ENCODE assay signal across 8 mouse cellular contexts in the genomic region with DNA sequence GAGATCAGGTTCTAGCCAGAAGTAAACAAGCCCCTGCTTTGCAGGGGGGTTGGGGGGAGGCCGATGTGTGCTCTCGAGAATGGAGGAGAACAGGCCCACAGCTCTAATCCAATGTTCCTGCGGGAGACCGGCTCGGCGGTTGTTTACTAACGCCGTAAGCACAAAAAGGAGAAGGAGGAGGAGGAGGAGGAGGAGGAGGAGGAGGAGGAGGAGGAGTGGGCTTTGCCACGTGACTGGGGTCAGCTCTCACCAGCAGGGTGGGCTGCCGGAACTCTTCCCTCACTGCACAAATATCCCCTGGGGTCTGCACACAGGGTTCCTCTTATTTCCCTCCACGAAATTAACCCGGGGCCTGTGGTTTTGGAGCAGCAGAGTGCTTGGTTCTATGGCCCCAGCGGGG. TPM values are rescaled to one million over a fixed set of nuclear protein-coding genes. Genes with fewer than 3 reads are reported as not detected.
DNase-seq lines count a peak whose midpoint lies in the region; ATAC-seq and TF ChIP-seq lines count a peak whose summit lies in the region.

No protein-coding gene starts in this region.

- no peaks in the 10 kb centered on the region for H3K9me3 ChIP-seq in heart, embryonic 10.5 days
- no peaks in the 10 kb centered on the region for H3K9me3 ChIP-seq in intestine, postnatal 0 days (ENCODE audit: control insufficient read depth)
- no peaks in the 10 kb centered on the region for H3K9me3 ChIP-seq in neural tube, embryonic 14.5 days (ENCODE audit: control insufficient read depth, low read length)

- peak overlapping the region; percentile 34; the same call in 1 of the 2 replicates for H3K9ac ChIP-seq in intestine, postnatal 0 days (ENCODE audit: low read depth, low read length)
- peak overlapping the region; percentile 47 for H3K9ac ChIP-seq in neural tube, embryonic 14.5 days (replicated peaks; ENCODE audit: low read depth, low read length)

- H3K4me1 ChIP-seq in heart, embryonic 10.5 days, result peaks cover 33% of the 10 kb centered on the region
- peaks cover 9% of the 10 kb centered on the region for H3K4me1 ChIP-seq in intestine, postnatal 0 days (replicated peaks; ENCODE audit: control insufficient read depth, insufficient read depth, low read length)
- peaks cover 30% of the 10 kb centered on the region; the same call in 1 of the 2 replicates for H3K4me1 ChIP-seq in neural tube, embryonic 14.5 days (ENCODE audit: control insufficient read depth, insufficient read depth, low read length)

- no peaks in the 10 kb centered on the region for H3K36me3 ChIP-seq in heart, embryonic 10.5 days
- H3K36me3 ChIP-seq in intestine, postnatal 0 days (ENCODE audit: control insufficient read depth, insufficient read depth), result no peaks in the 10 kb centered on the region
- H3K36me3 ChIP-seq in neural tube, embryonic 14.5 days (ENCODE audit: control insufficient read depth, insufficient read depth, low read length), result no peaks in the 10 kb centered on the region

- no peak for DNase-seq in heart, embryonic 10.5 days (ENCODE audit: low spot score)
- no peak for DNase-seq in heart, adult 9 months (ENCODE audit: low spot score in 2 of 2)
- DNase-seq in thymus, postnatal 14 days, result peak; percentile 35
- DNase-seq in thymus, postnatal 0 days (ENCODE audit: low spot score), result no peak
- no peak for DNase-seq in gastrocnemius, postnatal 10 days
- no peak for DNase-seq in adrenal gland, postnatal 4 days (ENCODE audit: low spot score in 2 of 2)

- whole genome bisulfite sequencing in heart, embryonic 10.5 days, result 0% methylated on average over 11 of the region's 13 CpGs
- 16% methylated on average over 13 of the region's 13 CpGs for WGBS in intestine, postnatal 0 days
- 0% methylated on average over 8 of the region's 13 CpGs for WGBS in neural tube, embryonic 14.5 days

- peak overlapping the region; percentile 92 for H3K27ac ChIP-seq in heart, embryonic 10.5 days
- peak overlapping the region; percentile 79; the same call in 1 of the 2 replicates for H3K27ac ChIP-seq in intestine, postnatal 0 days (ENCODE audit: low read depth, low read length)
- peak overlapping the region; percentile 55 for H3K27ac ChIP-seq in neural tube, embryonic 14.5 days (ENCODE audit: low read depth, low read length)

- peak overlapping the region; percentile 90 for H3K4me3 ChIP-seq in heart, embryonic 10.5 days
- peak overlapping the region; percentile 14; the same call in 1 of the 2 replicates for H3K4me3 ChIP-seq in intestine, postnatal 0 days (ENCODE audit: low read depth, low read length)
- peak overlapping the region; percentile 31 for H3K4me3 ChIP-seq in neural tube, embryonic 14.5 days (ENCODE audit: low read depth, low read length)

- no peak for ATAC-seq in intestine, postnatal 0 days
- peak; percentile 9; the same call in 1 of the 2 replicates for ATAC-seq in neural tube, embryonic 14.5 days (ENCODE audit: low read depth)

- H3K4me2 ChIP-seq in intestine, postnatal 0 days (replicated peaks; ENCODE audit: low read depth), result peak overlapping the region; percentile 90
- H3K4me2 ChIP-seq in neural tube, embryonic 14.5 days (ENCODE audit: low read depth, low read length), result peak overlapping the region; percentile 96

- TF ChIP-seq CTCF in intestine, postnatal 0 days (IDR thresholded peaks at IDR 0.05; ENCODE audit: low read depth), result no peak

- no peaks in the 10 kb centered on the region for H3K27me3 ChIP-seq in heart, embryonic 10.5 days (ENCODE audit: insufficient read depth, poor library complexity, severe bottlenecking)
- no peaks in the 10 kb centered on the region for H3K27me3 ChIP-seq in intestine, postnatal 0 days (replicated peaks; ENCODE audit: control insufficient read depth, insufficient read depth, low read length)
- H3K27me3 ChIP-seq in neural tube, embryonic 14.5 days (ENCODE audit: control insufficient read depth, insufficient read depth, low read length), result no peaks in the 10 kb centered on the region

RNA-seq across cellular contexts. Expression of a gene that starts 1.5 kb away (rescaled TPM):
- polyA plus RNA-seq in heart, embryonic 10.5 days (2016; fragmentation: Nextera tagmentation; extraction: Ambion mirVana), result 10.1 and 11.9 TPM in 2 replicates
- 9.8 and 12.3 TPM in 2 replicates for polyA plus RNA-seq in thymus, postnatal 0 days (2015; fragmentation: Nextera tagmentation; extraction: Ambion mirVana)
- polyA plus RNA-seq in intestine, postnatal 0 days (2015; fragmentation: Nextera tagmentation; extraction: Ambion mirVana), result 4.2 and 5.7 TPM in 2 replicates
- polyA plus RNA-seq in neural tube, embryonic 14.5 days (2014; fragmentation: Nextera tagmentation; extraction: Ambion mirVana), result 8.4 and 9.0 TPM in 2 replicates
- total RNA-seq in gastrocnemius, postnatal 10 days (2021), result 10 to 100 TPM; 24.2 to 32.2 TPM
- total RNA-seq in adrenal gland, postnatal 4 days (2021), result 10 to 100 TPM; 42.0 to 54.8 TPM

RNA-seq across cellular contexts. Expression of a gene that starts 35.5 kb away (rescaled TPM):
- polyA plus RNA-seq in heart, embryonic 10.5 days (2016; fragmentation: Nextera tagmentation; extraction: Ambion mirVana), result 51.6 and 53.6 TPM in 2 replicates
- 55.9 and 56.2 TPM in 2 replicates for polyA plus RNA-seq in thymus, postnatal 0 days (2015; fragmentation: Nextera tagmentation; extraction: Ambion mirVana)
- polyA plus RNA-seq in intestine, postnatal 0 days (2015; fragmentation: Nextera tagmentation; extraction: Ambion mirVana), result 24.8 and 25.8 TPM in 2 replicates
- polyA plus RNA-seq in neural tube, embryonic 14.5 days (2014; fragmentation: Nextera tagmentation; extraction: Ambion mirVana), result 7.7 and 13.2 TPM in 2 replicates
- total RNA-seq in gastrocnemius, postnatal 10 days (2021), result 10 to 100 TPM; 65.4 to 71.4 TPM
- 10 to 100 TPM; 88.2 to 90.6 TPM for total RNA-seq in adrenal gland, postnatal 4 days (2021)

Comparison
In these comparisons a context has a peak if more than half of its experiments do, and no peak if none do; other contexts are left out.
1. H3K4me3 ChIP-seq: peak in every context shown above with its lines; median percentile 90 in heart, embryonic 10.5 days; 31 in neural tube, embryonic 14.5 days; 14 in intestine, postnatal 0 days.